Mouse (Mus musculus) left cerebral cortex, postnatal 25 days (tissue): Measurements from ENCODE around the gene Oasl1. TPM values are rescaled to one million over a fixed set of nuclear protein-coding genes. Genes with fewer than 3 reads are reported as not detected.

ENCODE experiments used
- total RNA-seq, 2 experiments: library from RNA; stranded (reverse); gene quantifications; 2 replicates each; pipeline ENCODE4 v1.2.3; 2021

Gene Oasl1
- total RNA-seq, 2 experiments from 2014 or later: 0.50 TPM; not detected in 1

Other genes with a start within 250 kb of the Oasl1 start
- 10 to 100 TPM; 24.6 to 28.3 TPM for gene Gltp, start 232.3 kb upstream of the Oasl1 start, total RNA-seq
- gene Tchp, start 215.5 kb upstream of the Oasl1 start, total RNA-seq: 10 to 100 TPM; 11.6 to 13.6 TPM
- 10 to 100 TPM; 30.6 to 34.9 TPM for gene Ankrd13a, start 148.6 kb upstream of the Oasl1 start, total RNA-seq
- gene Git2, start 147.7 kb upstream of the Oasl1 start, total RNA-seq: 10 to 100 TPM; 38.1 to 47.0 TPM
- gene 1500011B03Rik, start 99.8 kb upstream of the Oasl1 start, total RNA-seq: 100 to 1,000 TPM; 162 to 177 TPM
- not detected for gene 4930519G04Rik, start 69.6 kb upstream of the Oasl1 start, total RNA-seq
- under 1 TPM; 0.85 to 0.87 TPM for gene Gm9936, start 64.6 kb upstream of the Oasl1 start, total RNA-seq
- gene Oasl2, start 26.3 kb upstream of the Oasl1 start, total RNA-seq: 1 to 10 TPM; 1.1 to 2.6 TPM
- gene 2210016L21Rik, start 18.9 kb downstream of the Oasl1 start, total RNA-seq: 100 to 1,000 TPM; 201 to 203 TPM
- gene Hnf1a, start 47.9 kb downstream of the Oasl1 start, total RNA-seq: not detected
- 10 to 100 TPM; 91.9 to 92.5 TPM for gene Sppl3, start 87.9 kb downstream of the Oasl1 start, total RNA-seq
- not detected for gene Gm10401, start 175.1 kb downstream of the Oasl1 start, total RNA-seq
- gene Acads, start 196.1 kb downstream of the Oasl1 start, total RNA-seq: 1 to 10 TPM; 6.8 TPM
- 10 to 100 TPM; 27.1 to 28.8 TPM for gene Unc119b, start 211.7 kb downstream of the Oasl1 start, total RNA-seq
- 10 to 100 TPM; 86.2 to 87.5 TPM for gene Mlec, start 234.9 kb downstream of the Oasl1 start, total RNA-seq